Mouse (Mus musculus): ENCODE data around the gene Bmp8b. TPM values are rescaled to one million over a fixed set of nuclear protein-coding genes. Genes with fewer than 3 reads are reported as not detected.
A peak's percentile ranks its signal among the peaks of the same experiment; 100 is the strongest.
"Not testable (repeated sequence)": the region's sequence is repeated elsewhere in the genome, so short reads cannot be mapped to it uniquely, and the experiment has no call there.

The Bmp8b gene
- polyA plus RNA-seq, 1 experiment, result not detected

- Histone ChIP-seq H3K4me3 (ENCODE audit: insufficient read depth, low read length) (peak within 1 kb of the TSS; percentile 86), H3K27ac (ENCODE audit: insufficient read depth, low read depth, low read length) (peak within 1 kb of the TSS; percentile 64), H3K4me1 (ENCODE audit: control insufficient read depth, insufficient read depth, low read length) (peaks cover 7% of the 10 kb centered on the region)
- no peak for TF ChIP-seq CTCF (IDR thresholded peaks at IDR 0.05; ENCODE audit: low read depth, low read length)
- TF ChIP-seq POLR2A (IDR thresholded peaks at IDR 0.05; ENCODE audit: borderline replicate concordance, low read depth, low read length), result no peak; the same call in 1 of the 2 replicates
Measured at GRCm38 (mm10) chr4:123139513-123140154, 34.7 kb downstream of the Bmp8b start, which contains the start of gene Ppie. TSS of gene Ppie (minus strand) at chr4:123139951.

- no peaks in the 10 kb centered on the region for H3K4me1 ChIP-seq (ENCODE audit: control insufficient read depth, insufficient read depth, low read length)
- no peak overlapping the region for H3K4me3 ChIP-seq (ENCODE audit: insufficient read depth, low read length)
- H3K27ac ChIP-seq (ENCODE audit: insufficient read depth, low read depth, low read length), result no peak overlapping the region
- no peak for TF ChIP-seq POLR2A (IDR thresholded peaks at IDR 0.05; ENCODE audit: borderline replicate concordance, low read depth, low read length)
- TF ChIP-seq CTCF (IDR thresholded peaks at IDR 0.05; ENCODE audit: low read depth, low read length), result no peak
Measured at GRCm38 (mm10) chr4:123147446-123148150, 42.6 kb downstream of the Bmp8b start.

- H3K4me3 ChIP-seq (ENCODE audit: insufficient read depth, low read length), result no peak overlapping the region
- TF ChIP-seq POLR2A (IDR thresholded peaks at IDR 0.05; ENCODE audit: borderline replicate concordance, low read depth, low read length) (no peak), CTCF (IDR thresholded peaks at IDR 0.05; ENCODE audit: low read depth, low read length) (no peak)
- H3K4me1 ChIP-seq (ENCODE audit: control insufficient read depth, insufficient read depth, low read length), result no peaks in the 10 kb centered on the region
- H3K27ac ChIP-seq (ENCODE audit: insufficient read depth, low read depth, low read length), result no peak overlapping the region
Measured at GRCm38 (mm10) chr4:123152003-123152402, 47.0 kb downstream of the Bmp8b start.

- H3K27ac ChIP-seq (ENCODE audit: insufficient read depth, low read depth, low read length), result no peak overlapping the region
- H3K4me3 ChIP-seq (ENCODE audit: insufficient read depth, low read length), result no peak overlapping the region
- TF ChIP-seq POLR2A (IDR thresholded peaks at IDR 0.05; ENCODE audit: borderline replicate concordance, low read depth, low read length) (no peak), CTCF (IDR thresholded peaks at IDR 0.05; ENCODE audit: low read depth, low read length) (no peak)
- H3K4me1 ChIP-seq (ENCODE audit: control insufficient read depth, insufficient read depth, low read length), result no peaks in the 10 kb centered on the region
Measured at GRCm38 (mm10) chr4:123152976-123153375, 48.0 kb downstream of the Bmp8b start.

GRCm38 (mm10) chr4:123155004-123155403, 50.0 kb downstream of the Bmp8b start:
- Histone ChIP-seq H3K4me3 (ENCODE audit: insufficient read depth, low read length) (no peak overlapping the region), H3K27ac (ENCODE audit: insufficient read depth, low read depth, low read length) (no peak overlapping the region), H3K4me1 (ENCODE audit: control insufficient read depth, insufficient read depth, low read length) (no peaks in the 10 kb centered on the region)
- TF ChIP-seq POLR2A (IDR thresholded peaks at IDR 0.05; ENCODE audit: borderline replicate concordance, low read depth, low read length), result no peak
- TF ChIP-seq CTCF (IDR thresholded peaks at IDR 0.05; ENCODE audit: low read depth, low read length), result no peak

GRCm38 (mm10) chr4:123155427-123155826, 50.5 kb downstream of the Bmp8b start:
- TF ChIP-seq CTCF (IDR thresholded peaks at IDR 0.05; ENCODE audit: low read depth, low read length) (no peak), POLR2A (IDR thresholded peaks at IDR 0.05; ENCODE audit: borderline replicate concordance, low read depth, low read length) (no peak)
- no peak overlapping the region for H3K27ac ChIP-seq (ENCODE audit: insufficient read depth, low read depth, low read length)
- H3K4me1 ChIP-seq (ENCODE audit: control insufficient read depth, insufficient read depth, low read length), result no peaks in the 10 kb centered on the region
- no peak overlapping the region for H3K4me3 ChIP-seq (ENCODE audit: insufficient read depth, low read length)

- no peak for TF ChIP-seq POLR2A (IDR thresholded peaks at IDR 0.05; ENCODE audit: borderline replicate concordance, low read depth, low read length)
- no peak for TF ChIP-seq CTCF (IDR thresholded peaks at IDR 0.05; ENCODE audit: low read depth, low read length)
- H3K27ac ChIP-seq (ENCODE audit: insufficient read depth, low read depth, low read length), result no peak overlapping the region
- H3K4me3 ChIP-seq (ENCODE audit: insufficient read depth, low read length), result no peak overlapping the region
- H3K4me1 ChIP-seq (ENCODE audit: control insufficient read depth, insufficient read depth, low read length), result no peaks in the 10 kb centered on the region
Measured at GRCm38 (mm10) chr4:123155840-123156239, 50.9 kb downstream of the Bmp8b start.

- H3K4me3 ChIP-seq (ENCODE audit: insufficient read depth, low read length), result no peak overlapping the region
- TF ChIP-seq POLR2A (IDR thresholded peaks at IDR 0.05; ENCODE audit: borderline replicate concordance, low read depth, low read length) (no peak), CTCF (IDR thresholded peaks at IDR 0.05; ENCODE audit: low read depth, low read length) (no peak)
- peaks cover 3% of the 10 kb centered on the region; the same call in 1 of the 2 replicates for H3K4me1 ChIP-seq (ENCODE audit: control insufficient read depth, insufficient read depth, low read length)
- no peak overlapping the region for H3K27ac ChIP-seq (ENCODE audit: insufficient read depth, low read depth, low read length)
Measured at GRCm38 (mm10) chr4:123160571-123160970, 55.6 kb downstream of the Bmp8b start.

- H3K4me1 ChIP-seq (ENCODE audit: control insufficient read depth, insufficient read depth, low read length); H3K4me3 ChIP-seq (ENCODE audit: insufficient read depth, low read length); H3K27ac ChIP-seq (ENCODE audit: insufficient read depth, low read depth, low read length): not testable (repeated sequence)
Measured at GRCm38 (mm10) chr4:123161251-123161650, 56.3 kb downstream of the Bmp8b start.

GRCm38 (mm10) chr4:123162305-123162917, 57.4 kb downstream of the Bmp8b start:
- Histone ChIP-seq H3K4me3 (ENCODE audit: insufficient read depth, low read length) (no peak overlapping the region), H3K4me1 (ENCODE audit: control insufficient read depth, insufficient read depth, low read length) (peaks cover 3% of the 10 kb centered on the region; the same call in 1 of the 2 replicates), H3K27ac (ENCODE audit: insufficient read depth, low read depth, low read length) (no peak overlapping the region)
- TF ChIP-seq CTCF (IDR thresholded peaks at IDR 0.05; ENCODE audit: low read depth, low read length) (no peak), POLR2A (IDR thresholded peaks at IDR 0.05; ENCODE audit: borderline replicate concordance, low read depth, low read length) (no peak)

Data from bone marrow macrophage, adult 2 months (primary cell).